ENCODE assay signal across 8 mouse cellular contexts in genomic region chr2:13543519-13544124, GRCm38 (mm10). TPM values are rescaled to one million over a fixed set of nuclear protein-coding genes. Genes with fewer than 3 reads are reported as not detected.
DNase-seq lines count a peak whose midpoint lies in the region; ATAC-seq and TF ChIP-seq lines count a peak whose summit lies in the region.

No protein-coding gene starts in this region.

- H3K4me1 ChIP-seq in heart, adult 2 months (ENCODE audit: control insufficient read depth, insufficient read depth, low read length) = peaks cover 1% of the 10 kb centered on the region; the same call in 1 of the 2 replicates
- no peaks in the 10 kb centered on the region for H3K4me1 ChIP-seq in ES-E14 (ENCODE audit: control insufficient read depth in 2 of 2, insufficient read depth in 2 of 2, low read length in 2 of 2, poor library complexity in 1 of 2)
- no peaks in the 10 kb centered on the region for H3K4me1 ChIP-seq in heart, postnatal 0 days (ENCODE audit: control insufficient read depth, insufficient read depth)
- H3K4me1 ChIP-seq in liver, embryonic 13.5 days (replicated peaks) = peaks cover 40% of the 10 kb centered on the region

- no peaks in the 10 kb centered on the region for H3K9me3 ChIP-seq in ES-E14 (ENCODE audit: control insufficient read depth, insufficient read depth, low read depth, low read length)
- no peaks in the 10 kb centered on the region for H3K9me3 ChIP-seq in heart, postnatal 0 days (replicated peaks; ENCODE audit: control insufficient read depth, low read length)
- H3K9me3 ChIP-seq in liver, embryonic 13.5 days (replicated peaks) = no peaks in the 10 kb centered on the region

- no peaks in the 10 kb centered on the region; the same call in 1 of the 2 replicates for H3K36me3 ChIP-seq in heart, adult 2 months (ENCODE audit: control insufficient read depth, insufficient read depth, low read length)
- H3K36me3 ChIP-seq in ES-E14 (ENCODE audit: control insufficient read depth, insufficient read depth, low read length, poor library complexity, severe bottlenecking) = no peaks in the 10 kb centered on the region
- H3K36me3 ChIP-seq in heart, postnatal 0 days (replicated peaks; ENCODE audit: control insufficient read depth, insufficient read depth, low read length) = no peaks in the 10 kb centered on the region
- no peaks in the 10 kb centered on the region for H3K36me3 ChIP-seq in liver, embryonic 13.5 days

- no peak for TF ChIP-seq POLR2A in heart, adult 2 months (IDR thresholded peaks at IDR 0.05; ENCODE audit: insufficient read depth, low read depth, low read length)

- no peak for TF ChIP-seq CTCF in heart, adult 2 months (IDR thresholded peaks at IDR 0.05)
- no peak for TF ChIP-seq CTCF in heart, postnatal 0 days (IDR thresholded peaks at IDR 0.05; ENCODE audit: low read depth)

- peaks cover 2% of the 10 kb centered on the region; the same call in 1 of the 2 replicates for H3K79me2 ChIP-seq in heart, adult 2 months (replicated peaks; ENCODE audit: control insufficient read depth, insufficient read depth, low read length)

- no peak for DNase-seq in heart, adult 2 months
- DNase-seq in heart, adult 8-10 months (ENCODE audit: low spot score) = no peak
- DNase-seq in ES-E14 (ENCODE audit: low read depth, low spot score) = no peak
- DNase-seq in heart, postnatal 0 days (ENCODE audit: low spot score) = no peak
- peak; percentile 15 for DNase-seq in liver, embryonic 13.5 days
- peak; percentile 32 for DNase-seq in yolk sac, embryonic 10.5 days (ENCODE audit: low spot score)
- DNase-seq in frontal cortex, postnatal 36 days (ENCODE audit: low spot score in 2 of 2) = no peak
- DNase-seq in thymus, postnatal 36 days = no peak

- peak overlapping the region; percentile 81 for H3K9ac ChIP-seq in heart, adult 2 months (ENCODE audit: low read depth, low read length)
- no peak overlapping the region for H3K9ac ChIP-seq in ES-E14 (ENCODE audit: insufficient read depth, low read depth, low read length, poor library complexity, severe bottlenecking)
- peak overlapping the region; percentile 77 for H3K9ac ChIP-seq in heart, postnatal 0 days (replicated peaks; ENCODE audit: low read depth, low read length)
- H3K9ac ChIP-seq in liver, embryonic 13.5 days = peak overlapping the region; percentile 79

- intact Hi-C loops in heart, adult 2 months (cut with DNase I) = loop anchor here (1.0 kb wide), 1 partner anchor 31 kb away; no protein-coding TSS in a partner anchor

- peak; percentile 1; the same call in 1 of the 2 replicates for ATAC-seq in heart, postnatal 0 days (ENCODE audit: insufficient read depth, low read depth)
- ATAC-seq in liver, embryonic 13.5 days (ENCODE audit: low read depth) = peak; percentile 47

- no peak for TF ChIP-seq EP300 in heart, adult 2 months (IDR thresholded peaks at IDR 0.05; ENCODE audit: insufficient read depth, low read depth, low read length)
- no peak for TF ChIP-seq EP300 in heart, postnatal 0 days (IDR thresholded peaks at IDR 0.05; ENCODE audit: low read depth)

- peak overlapping the region; percentile 96 for H3K27ac ChIP-seq in heart, adult 2 months
- no peak overlapping the region for H3K27ac ChIP-seq in ES-E14 (ENCODE audit: insufficient read depth, low read depth, low read length, poor library complexity, severe bottlenecking)
- peak overlapping the region; percentile 92 for H3K27ac ChIP-seq in heart, postnatal 0 days (ENCODE audit: low read depth)
- peak overlapping the region; percentile 88 for H3K27ac ChIP-seq in liver, embryonic 13.5 days

- peak overlapping the region; percentile 80 for H3K4me3 ChIP-seq in heart, adult 2 months
- peak overlapping the region; percentile 92 to 97 for H3K4me3 ChIP-seq in ES-E14 (ENCODE audit: insufficient read depth in 1 of 2, low read depth in 1 of 2, low read length in 2 of 2, poor library complexity in 1 of 2, severe bottlenecking in 1 of 2)
- peak overlapping the region; percentile 74 for H3K4me3 ChIP-seq in heart, postnatal 0 days (ENCODE audit: low read depth, low read length)
- peak overlapping the region; percentile 73 for H3K4me3 ChIP-seq in liver, embryonic 13.5 days (replicated peaks)

- peak overlapping the region; percentile 71 for H3K4me2 ChIP-seq in heart, postnatal 0 days (ENCODE audit: low read depth, low read length)
- H3K4me2 ChIP-seq in liver, embryonic 13.5 days = peak overlapping the region; percentile 82

- in situ Hi-C loops in ES-E14 (cut with MboI; ENCODE audit: low sequenced_read_pairs in 2 of 2, unreplicated experiment in 2 of 2) = no loop called here

- no peaks in the 10 kb centered on the region for H3K27me3 ChIP-seq in heart, adult 2 months (ENCODE audit: control insufficient read depth, insufficient read depth, low read length)
- no peaks in the 10 kb centered on the region for H3K27me3 ChIP-seq in heart, postnatal 0 days (ENCODE audit: control insufficient read depth, insufficient read depth, low read length)
- H3K27me3 ChIP-seq in liver, embryonic 13.5 days = no peaks in the 10 kb centered on the region

- WGBS in heart, adult 2 months = 21% methylated on average over 8 of the region's 8 CpGs
- WGBS in heart, postnatal 0 days = 47% methylated on average over 8 of the region's 8 CpGs
- 39% methylated on average over 8 of the region's 8 CpGs for WGBS in liver, embryonic 13.5 days (ENCODE audit: insufficient replicate concordance)

TF ChIP-seq in ES-E14, 5 proteins besides CTCF, POLR2A, EP300 and RAD21:
- no peak for TF ChIP-seq ZNF384 (IDR thresholded peaks at IDR 0.05; ENCODE audit: low read depth, low read length)
- TF ChIP-seq MAFK (IDR thresholded peaks at IDR 0.05; ENCODE audit: insufficient read depth, low read depth, low read length) = no peak
- no peak for TF ChIP-seq CHD2 (IDR thresholded peaks at IDR 0.05; ENCODE audit: low read depth, low read length)
- TF ChIP-seq ZC3H11A (IDR thresholded peaks at IDR 0.05; ENCODE audit: borderline replicate concordance, low read depth, low read length) = no peak
- TF ChIP-seq HCFC1 (IDR thresholded peaks at IDR 0.05; ENCODE audit: borderline replicate concordance, insufficient read depth, low read length) = no peak

RNA-seq across cellular contexts. Expression of gene Trdmt1, which starts 0.8 kb away (rescaled TPM):
- total RNA-seq in heart, adult 2 months (2021) = 1 to 10 TPM; 5.2 to 7.0 TPM
- polyA plus RNA-seq in heart, adult 2 months (2012; rRNA removed) = 3.3 and 7.8 TPM in 2 replicates
- 1 to 10 TPM; 6.3 to 8.9 (median 7.5) TPM for total RNA-seq in heart, adult 8-10 months (2022)
- total RNA-seq in ES-E14 (2012; rRNA removed) = 5.3 and 7.4 TPM in 2 replicates
- 5.7 and 19.0 TPM in 2 replicates for total RNA-seq in heart, postnatal 0 days (2014; rRNA removed; ENCODE audit: low replicate concordance)
- polyA plus RNA-seq in heart, postnatal 0 days (2015; fragmentation: Nextera tagmentation; extraction: Ambion mirVana) = 9.3 and 10.3 TPM in 2 replicates
- polyA plus RNA-seq in liver, embryonic 13.5 days (2015; fragmentation: Nextera tagmentation; extraction: Ambion mirVana) = 4.8 and 5.3 TPM in 2 replicates

RNA-seq across cellular contexts. Expression of gene Vim, which starts 30.1 kb away (rescaled TPM):
- 100 to 1,000 TPM; 264 to 265 TPM for total RNA-seq in heart, adult 2 months (2021)
- polyA plus RNA-seq in heart, adult 2 months (2012; rRNA removed) = 408 and 528 TPM in 2 replicates
- 100 to 1,000 TPM; 214 to 291 (median 257) TPM for total RNA-seq in heart, adult 8-10 months (2022)
- 465 and 1,315 TPM in 2 replicates for total RNA-seq in ES-E14 (2012; rRNA removed)
- 2,529 and 2,768 TPM in 2 replicates for total RNA-seq in heart, postnatal 0 days (2014; rRNA removed; ENCODE audit: low replicate concordance)
- 696 and 707 TPM in 2 replicates for polyA plus RNA-seq in heart, postnatal 0 days (2015; fragmentation: Nextera tagmentation; extraction: Ambion mirVana)
- polyA plus RNA-seq in liver, embryonic 13.5 days (2015; fragmentation: Nextera tagmentation; extraction: Ambion mirVana) = 95.1 and 97.9 TPM in 2 replicates

RNA-seq across cellular contexts. Expression of gene Cubn, which starts 52.0 kb away (rescaled TPM):
- 1 to 10 TPM in 1 of 2 experiments, under 1 TPM in 1; 0.81 to 1.1 TPM for total RNA-seq in heart, adult 2 months (2021)
- polyA plus RNA-seq in heart, adult 2 months (2012; rRNA removed) = 0.27 and 0.47 TPM in 2 replicates
- total RNA-seq in heart, adult 8-10 months (2022) = 1 to 10 TPM in 2 of 4 experiments, under 1 TPM in 2; 0.95 to 1.4 (median 1.1) TPM
- 2.1 and 18.2 TPM in 2 replicates for total RNA-seq in ES-E14 (2012; rRNA removed)
- 0.73 and 1.5 TPM in 2 replicates for total RNA-seq in heart, postnatal 0 days (2014; rRNA removed; ENCODE audit: low replicate concordance)
- 0.27 and 0.30 TPM in 2 replicates for polyA plus RNA-seq in heart, postnatal 0 days (2015; fragmentation: Nextera tagmentation; extraction: Ambion mirVana)
- 0.03 and 0.06 TPM in 2 replicates for polyA plus RNA-seq in liver, embryonic 13.5 days (2015; fragmentation: Nextera tagmentation; extraction: Ambion mirVana)

Comparison
In these comparisons a context has a peak if more than half of its experiments do, and no peak if none do; other contexts are left out.
1. DNase-seq: peak in liver, embryonic 13.5 days (single experiment) and yolk sac, embryonic 10.5 days (single experiment); none in heart, adult 2 months (0 of 2), heart, adult 8-10 months (single experiment), ES-E14 (single experiment), heart, postnatal 0 days (single experiment), frontal cortex, postnatal 36 days (0 of 2) and thymus, postnatal 36 days (0 of 2).
2. Peak in every context shown above with its lines, with median percentiles within 50 percentile points of each other: H3K4me3 ChIP-seq.